Mouse (Mus musculus) frontal cortex, adult 2 months (tissue): ENCODE measurements around the gene Gm128. TPM values are rescaled to one million over a fixed set of nuclear protein-coding genes. Genes with fewer than 3 reads are reported as not detected.
"Not testable (repeated sequence)": the region's sequence is repeated elsewhere in the genome, so short reads cannot be mapped to it uniquely, and the experiment has no call there.

ENCODE experiments used
- DNase-seq, 2 experiments: peaks; one replicate each; pipeline ENCODE4 v3.0.0; 2022; ENCODE audit warnings: low spot score in 1 of 2; ENCODE audit errors: extremely low spot score in 1 of 2
- polyA plus RNA-seq: library from polyadenylated mRNA; depleted of rRNA; stranded (reverse); fragments of >200 nt; gene quantifications from 2 replicates; pipeline ENCODE4 v1.2.3, GENCODE M21; 2012

The Gm128 gene
- polyA plus RNA-seq, 1 experiment: 0.30 TPM

- no peak for DNase-seq
Observed at GRCm38 (mm10) chr3:95232771-95233170, 8.6 kb downstream of the Gm128 start.

GRCm38 (mm10) chr3:95231298-95232221 lies 9.8 kb downstream of the Gm128 start, which contains the start of gene Mllt11:
Gene Mllt11 (minus strand): TSS chr3:95232171.
- no peak for DNase-seq

- no peak for DNase-seq
Observed at GRCm38 (mm10) chr3:95230495-95231297, 10.7 kb downstream of the Gm128 start.

GRCm38 (mm10) chr3:95229781-95230494 lies 11.5 kb downstream of the Gm128 start:
- peak; percentile 35 to 49 for DNase-seq

GRCm38 (mm10) chr3:95228894-95229780 lies 12.3 kb downstream of the Gm128 start:
- peak; percentile 63 to 82 for DNase-seq

GRCm38 (mm10) chr3:95228148-95228893 lies 13.1 kb downstream of the Gm128 start, which contains the start of gene Cdc42se1:
Gene Cdc42se1 (plus strand): TSS chr3:95228732.
- peak; percentile 84 to 93 for DNase-seq

GRCm38 (mm10) chr3:95227214-95227613 lies 14.2 kb downstream of the Gm128 start:
- DNase-seq: no peak

GRCm38 (mm10) chr3:95224295-95224694 lies 17.1 kb downstream of the Gm128 start:
- peak in 1 of 2 experiments; percentile 48 for DNase-seq

- no peak for DNase-seq
Observed at GRCm38 (mm10) chr3:95223041-95223440, 18.4 kb downstream of the Gm128 start.

GRCm38 (mm10) chr3:95218466-95219137 lies 22.8 kb downstream of the Gm128 start:
- DNase-seq: no peak

GRCm38 (mm10) chr3:95217255-95218134 lies 23.9 kb downstream of the Gm128 start, which contains the start of gene Gabpb2:
Gene Gabpb2 (minus strand): TSS chr3:95217916.
- DNase-seq: peak; percentile 77 to 93

GRCm38 (mm10) chr3:95216655-95217254 lies 24.6 kb downstream of the Gm128 start:
- DNase-seq: no peak

- no peak for DNase-seq
Observed at GRCm38 (mm10) chr3:95213609-95213975, 27.8 kb downstream of the Gm128 start.

GRCm38 (mm10) chr3:95212889-95213608 lies 28.3 kb downstream of the Gm128 start:
- not testable (repeated sequence) for DNase-seq

- no peak for DNase-seq
Observed at GRCm38 (mm10) chr3:95210585-95210984, 30.8 kb downstream of the Gm128 start.

- no peak for DNase-seq
Observed at GRCm38 (mm10) chr3:95208286-95208685, 33.1 kb downstream of the Gm128 start.
